Mouse (Mus musculus) adrenal gland, postnatal 14 days (tissue): Measurements from ENCODE around the gene Ifngr1. TPM values are rescaled to one million over a fixed set of nuclear protein-coding genes. Genes with fewer than 3 reads are reported as not detected.

Experiments used
- DNase-seq: peaks from one replicate; pipeline ENCODE4 v3.0.0; 2021; ENCODE audit warnings: mixed read lengths
- total RNA-seq: library from RNA; stranded (reverse); gene quantifications from 2 replicates; pipeline ENCODE4 v1.2.3, GENCODE M21; 2021

The Ifngr1 gene
- total RNA-seq, 1 experiment from 2014 or later, result 69.0 TPM

- DNase-seq, result no peak
These were observed 53.4 kb downstream of the Ifngr1 start for GRCm38 (mm10) chr10:19645119-19645518.

GRCm38 (mm10) chr10:19657426-19657825 lies 65.7 kb downstream of the Ifngr1 start:
- DNase-seq, result no peak

Other genes starting within 250 kb of the Ifngr1 start
- not detected in 2 replicates for gene Olig3, start 235.4 kb upstream of the Ifngr1 start, total RNA-seq
- 0.19 and 1.5 TPM in 2 replicates for gene Il22ra2, start 30.0 kb downstream of the Ifngr1 start, total RNA-seq
- gene Il20ra, start 120.6 kb downstream of the Ifngr1 start, total RNA-seq, result 4.0 and 4.4 TPM in 2 replicates